In the genomic region with DNA sequence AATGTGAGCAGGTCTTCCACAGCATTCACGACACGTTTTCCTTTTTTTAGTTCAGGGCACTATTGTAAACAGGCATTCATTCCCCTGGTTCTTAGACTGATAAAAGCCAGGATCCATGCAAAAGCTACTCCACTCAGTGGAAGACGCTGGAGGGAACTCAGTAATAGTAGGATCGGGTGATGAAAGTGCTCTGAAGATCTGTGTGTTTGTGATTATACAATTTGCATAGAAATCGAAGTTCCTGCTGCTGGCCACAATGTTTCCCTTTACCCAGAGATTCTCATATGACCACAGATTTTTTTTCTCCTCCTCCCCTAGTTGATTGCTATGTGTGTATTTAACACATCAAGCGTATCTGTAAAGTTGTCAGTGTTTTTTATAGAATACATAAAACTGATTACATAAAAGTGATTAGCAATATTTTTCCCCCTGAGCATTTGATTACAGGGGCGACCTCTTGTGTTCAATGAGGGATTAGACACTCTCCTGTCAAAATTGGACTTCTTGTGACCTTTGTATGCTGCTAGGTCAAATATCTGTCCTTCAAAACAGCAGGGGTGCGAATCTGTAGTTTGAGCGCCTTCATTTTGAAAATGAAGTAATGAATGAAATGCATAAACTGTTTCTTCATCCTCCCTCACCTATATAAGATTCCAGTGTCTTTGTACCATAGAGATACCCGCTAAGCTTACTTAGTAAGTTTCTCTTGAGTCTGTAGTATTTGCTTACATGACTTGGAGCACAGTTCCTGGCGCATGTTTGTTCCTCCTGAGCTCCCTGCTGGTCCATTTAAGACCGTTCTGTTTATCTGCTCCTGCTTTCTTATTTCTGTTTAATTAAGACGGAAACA, we compare ENCODE assay signal across 10 mouse cellular contexts. TPM values are rescaled to one million over a fixed set of nuclear protein-coding genes. Genes with fewer than 3 reads are reported as not detected.
A peak's percentile ranks its signal among the peaks of the same experiment; 100 is the strongest.
DNase-seq lines count a peak whose midpoint lies in the region; ATAC-seq and TF ChIP-seq lines count a peak whose summit lies in the region.
"Had no signal": no experiment of that assay in that cellular context is flagged by ENCODE, and none has a peak within 500 bp of the region (broad histone marks: within the 10 kb centered on the region; RNA-seq: fewer than 3 reads in every experiment).

No protein-coding gene starts in this region.

- TF ChIP-seq EP300 in liver, embryonic 14.5 days (IDR thresholded peaks at IDR 0.05; ENCODE audit: low read depth), result no peak

- WGBS in cerebellum, adult 2 months, result 4% methylated on average over 13 of the region's 13 CpGs
- 11% methylated on average over 13 of the region's 13 CpGs for WGBS in liver, embryonic 14.5 days (ENCODE audit: insufficient replicate concordance)
- WGBS in liver, embryonic 12.5 days (ENCODE audit: insufficient replicate concordance), result 7% methylated on average over 13 of the region's 13 CpGs
- WGBS in embryonic facial prominence, embryonic 10.5 days, result 2% methylated on average over 13 of the region's 13 CpGs

- H3K4me1 ChIP-seq in cerebellum, adult 2 months (ENCODE audit: control insufficient read depth, insufficient read depth, low read length), result no peaks in the 10 kb centered on the region
- no peaks in the 10 kb centered on the region for H3K4me1 ChIP-seq in liver, embryonic 14.5 days (replicated peaks; ENCODE audit: control insufficient read depth in 2 of 2, insufficient read depth in 2 of 2, low read length in 1 of 2)
- peaks cover 8% of the 10 kb centered on the region; the same call in 1 of the 2 replicates for H3K4me1 ChIP-seq in liver, embryonic 12.5 days
- peaks cover 27% of the 10 kb centered on the region for H3K4me1 ChIP-seq in embryonic facial prominence, embryonic 10.5 days

- H3K4me2 ChIP-seq in liver, embryonic 14.5 days (ENCODE audit: low read depth), result no peak overlapping the region
- no peak overlapping the region for H3K4me2 ChIP-seq in liver, embryonic 12.5 days
- H3K4me2 ChIP-seq: liver, embryonic 13.5 days had no signal

- TF ChIP-seq CTCF in cerebellum, adult 2 months (IDR thresholded peaks at IDR 0.05; ENCODE audit: borderline replicate concordance, insufficient read depth, low read depth, low read length), result no peak
- peak; percentile 3; the same call in 1 of the 2 replicates for TF ChIP-seq CTCF in liver, embryonic 14.5 days (IDR thresholded peaks at IDR 0.05; ENCODE audit: low read depth)

- ATAC-seq in liver, embryonic 14.5 days (ENCODE audit: insufficient read depth), result no peak
- no peak for ATAC-seq in liver, embryonic 12.5 days

- H3K9me3 ChIP-seq in liver, embryonic 14.5 days (ENCODE audit: control insufficient read depth, low read length), result no peaks in the 10 kb centered on the region
- H3K9me3 ChIP-seq in liver, embryonic 12.5 days (replicated peaks), result no peaks in the 10 kb centered on the region
- no peaks in the 10 kb centered on the region for H3K9me3 ChIP-seq in embryonic facial prominence, embryonic 10.5 days
- H3K9me3 ChIP-seq: liver, embryonic 13.5 days had no signal

- DNase-seq in cerebellum, postnatal 10 days, result peak; percentile 31 to 50
- no peak for DNase-seq in cerebellum, adult 2 months
- no peak for DNase-seq in liver, embryonic 14.5 days (ENCODE audit: low read depth in 3 of 3, low spot score in 3 of 3)
- DNase-seq in embryonic facial prominence, embryonic 10.5 days (ENCODE audit: low spot score), result peak; percentile 9
- peak; percentile 76 for DNase-seq in retina, embryonic 14.5 days (ENCODE audit: low spot score)
- DNase-seq in urinary bladder, postnatal 36 days (ENCODE audit: low spot score in 2 of 2), result no peak
- no peak for DNase-seq in ovary, postnatal 14 days (ENCODE audit: low spot score)
- DNase-seq: kidney, postnatal 36 days; liver, embryonic 13.5 days had no signal

- TF ChIP-seq POLR2A in cerebellum, adult 2 months (IDR thresholded peaks at IDR 0.05; ENCODE audit: borderline replicate concordance, insufficient read depth, low read length), result no peak

- H3K4me3 ChIP-seq in cerebellum, adult 2 months (replicated peaks; ENCODE audit: insufficient read depth, low read depth, low read length), result no peak overlapping the region
- H3K4me3 ChIP-seq in liver, embryonic 14.5 days (ENCODE audit: insufficient read depth in 1 of 2, low read depth in 2 of 2, low read length in 2 of 2), result no peak overlapping the region
- H3K4me3 ChIP-seq in liver, embryonic 12.5 days, result no peak overlapping the region
- peak overlapping the region; percentile 68 for H3K4me3 ChIP-seq in embryonic facial prominence, embryonic 10.5 days
- H3K4me3 ChIP-seq: liver, embryonic 13.5 days had no signal

- no peak overlapping the region for H3K27ac ChIP-seq in cerebellum, adult 2 months (ENCODE audit: insufficient read depth, low read length)
- no peak overlapping the region for H3K27ac ChIP-seq in liver, embryonic 14.5 days
- no peak overlapping the region for H3K27ac ChIP-seq in liver, embryonic 12.5 days
- no peak overlapping the region; the same call in 1 of the 2 replicates for H3K27ac ChIP-seq in embryonic facial prominence, embryonic 10.5 days (replicated peaks)
- H3K27ac ChIP-seq: liver, embryonic 13.5 days had no signal

- H3K9ac ChIP-seq in liver, embryonic 14.5 days (replicated peaks), result no peak overlapping the region
- H3K9ac ChIP-seq in liver, embryonic 12.5 days, result no peak overlapping the region
- H3K9ac ChIP-seq: liver, embryonic 13.5 days had no signal

- no peaks in the 10 kb centered on the region for H3K36me3 ChIP-seq in liver, embryonic 14.5 days (replicated peaks; ENCODE audit: control insufficient read depth, insufficient read depth, low read depth)
- no peaks in the 10 kb centered on the region for H3K36me3 ChIP-seq in liver, embryonic 12.5 days
- H3K36me3 ChIP-seq in embryonic facial prominence, embryonic 10.5 days (replicated peaks), result no peaks in the 10 kb centered on the region
- H3K36me3 ChIP-seq: liver, embryonic 13.5 days had no signal

- H3K27me3 ChIP-seq in cerebellum, adult 2 months (ENCODE audit: control insufficient read depth, insufficient read depth, low read length), result peaks cover 8% of the 10 kb centered on the region; the same call in 1 of the 2 replicates
- H3K27me3 ChIP-seq in liver, embryonic 14.5 days (ENCODE audit: control insufficient read depth, insufficient read depth, low read length), result peaks cover 73% of the 10 kb centered on the region
- peaks cover 79% of the 10 kb centered on the region for H3K27me3 ChIP-seq in liver, embryonic 12.5 days (replicated peaks)
- peaks cover 96% of the 10 kb centered on the region for H3K27me3 ChIP-seq in embryonic facial prominence, embryonic 10.5 days (replicated peaks; ENCODE audit: low read depth, poor library complexity, severe bottlenecking)

RNA-seq across cellular contexts. Expression of gene Isl1, which starts 2.6 kb away (rescaled TPM):
- polyA plus RNA-seq in cerebellum, adult 2 months (2012; rRNA removed), result 1.00 and 2.4 TPM in 2 replicates
- 0.23 and 0.37 TPM in 2 replicates for polyA plus RNA-seq in liver, embryonic 14.5 days (2012; rRNA removed)
- 0.05 and 0.27 TPM in 2 replicates for polyA plus RNA-seq in liver, embryonic 14.5 days (2014; fragmentation: Nextera tagmentation; extraction: Ambion mirVana)
- polyA plus RNA-seq in liver, embryonic 12.5 days (2016; fragmentation: Nextera tagmentation; extraction: Ambion mirVana), result 0.99 and 1.6 TPM in 2 replicates
- polyA plus RNA-seq in embryonic facial prominence, embryonic 10.5 days (2016; fragmentation: Nextera tagmentation; extraction: Ambion mirVana), result 49.5 and 58.7 TPM in 2 replicates

Comparison
In these comparisons a context has a peak if more than half of its experiments do, and no peak if none do; other contexts are left out.
1. DNase-seq: peak in cerebellum, postnatal 10 days (2 of 2), embryonic facial prominence, embryonic 10.5 days (single experiment) and retina, embryonic 14.5 days (single experiment); none in cerebellum, adult 2 months (0 of 2), liver, embryonic 14.5 days (0 of 3), urinary bladder, postnatal 36 days (0 of 2) and ovary, postnatal 14 days (single experiment).
2. RNA of gene Isl1, which starts 2.6 kb away (polyA plus RNA-seq): 49.5 to 58.7 TPM in embryonic facial prominence, embryonic 10.5 days; 1.00 to 2.4 TPM in cerebellum, adult 2 months, 0.99 to 1.6 TPM in liver, embryonic 12.5 days and 0.05 to 0.37 TPM in liver, embryonic 14.5 days; every median in the first group is over 10 times any median in the second.